ENCODE assay signal across 22 mouse cellular contexts in genomic region chr11:108881662-108882061, GRCm38 (mm10). TPM values are rescaled to one million over a fixed set of nuclear protein-coding genes. Genes with fewer than 3 reads are reported as not detected.
A peak's percentile ranks its signal among the peaks of the same experiment; 100 is the strongest.
DNase-seq lines count a peak whose midpoint lies in the region; ATAC-seq and TF ChIP-seq lines count a peak whose summit lies in the region.
"Had no signal": no experiment of that assay in that cellular context is flagged by ENCODE, and none has a peak within 500 bp of the region (broad histone marks: within the 10 kb centered on the region; RNA-seq: fewer than 3 reads in every experiment).

No protein-coding gene starts in this region.

- TF ChIP-seq CTCF in heart, adult 2 months (IDR thresholded peaks at IDR 0.05), result no peak

- H3K4me1 ChIP-seq in embryonic facial prominence, embryonic 10.5 days, result peaks cover 23% of the 10 kb centered on the region
- H3K4me1 ChIP-seq in limb, embryonic 10.5 days, result peaks cover 28% of the 10 kb centered on the region
- peaks cover 13% of the 10 kb centered on the region for H3K4me1 ChIP-seq in limb, embryonic 14.5 days (ENCODE audit: control insufficient read depth, insufficient read depth, low read length)
- no peaks in the 10 kb centered on the region for H3K4me1 ChIP-seq in hindbrain, embryonic 16.5 days (ENCODE audit: control insufficient read depth, insufficient read depth, low read depth, low read length)
- no peaks in the 10 kb centered on the region for H3K4me1 ChIP-seq in heart, adult 2 months (ENCODE audit: control insufficient read depth, insufficient read depth, low read length)
- H3K4me1 ChIP-seq: heart, embryonic 12.5 days had no signal

- TF ChIP-seq POLR2A in limb, embryonic 14.5 days (IDR thresholded peaks at IDR 0.05; ENCODE audit: borderline replicate concordance, extremely low read depth, insufficient read depth, insufficient read length), result no peak
- TF ChIP-seq POLR2A in heart, adult 2 months (IDR thresholded peaks at IDR 0.05; ENCODE audit: insufficient read depth, low read depth, low read length), result no peak

- intact Hi-C loops in heart, adult 2 months (cut with DNase I), result no loop called here

- peak; percentile 9 for DNase-seq in NIH3T3 (ENCODE audit: low read depth)
- DNase-seq in embryonic facial prominence, embryonic 10.5 days (ENCODE audit: low spot score), result peak; percentile 58
- peak; percentile 53 for DNase-seq in limb, embryonic 10.5 days (ENCODE audit: low spot score)
- peak; percentile 25 for DNase-seq in limb, embryonic 14.5 days (ENCODE audit: low spot score)
- no peak for DNase-seq in kidney, adult 9 months
- no peak for DNase-seq in heart, adult 2 months
- DNase-seq: adrenal gland, postnatal 14 days; cerebellum, adult 11-12 months; cerebellum, adult 9-10 months; cerebellum, postnatal 25 days; gastrocnemius, postnatal 36 days had no signal

- no peak overlapping the region for H3K4me2 ChIP-seq in limb, embryonic 14.5 days (replicated peaks; ENCODE audit: low read depth, low read length, severe bottlenecking)
- H3K4me2 ChIP-seq in hindbrain, embryonic 16.5 days (ENCODE audit: low read length), result no peak overlapping the region
- H3K4me2 ChIP-seq: embryonic facial prominence, embryonic 15.5 days; heart, embryonic 12.5 days; hindbrain, embryonic 14.5 days had no signal

- H3K9ac ChIP-seq in limb, embryonic 14.5 days (ENCODE audit: low read depth, low read length, severe bottlenecking), result no peak overlapping the region
- no peak overlapping the region for H3K9ac ChIP-seq in hindbrain, embryonic 16.5 days (ENCODE audit: low read depth, low read length)
- no peak overlapping the region for H3K9ac ChIP-seq in heart, adult 2 months (ENCODE audit: low read depth, low read length)
- H3K9ac ChIP-seq: embryonic facial prominence, embryonic 15.5 days; heart, embryonic 12.5 days; hindbrain, embryonic 14.5 days had no signal

- no peaks in the 10 kb centered on the region for H3K79me2 ChIP-seq in heart, adult 2 months (replicated peaks; ENCODE audit: control insufficient read depth, insufficient read depth, low read length)

- ATAC-seq in limb, embryonic 14.5 days (ENCODE audit: low FRiP score, low read depth), result peak; percentile 41; the same call in 1 of the 2 replicates
- ATAC-seq in hindbrain, embryonic 16.5 days, result no peak
- ATAC-seq: activated CD4-positive, CD25-positive, alpha-beta regulatory T cell, adult 4 months; forebrain, embryonic 14.5 days; Patski had no signal

- H3K27ac ChIP-seq in embryonic facial prominence, embryonic 10.5 days (replicated peaks), result peak overlapping the region; percentile 55
- peak overlapping the region; percentile 76 for H3K27ac ChIP-seq in limb, embryonic 10.5 days
- no peak overlapping the region for H3K27ac ChIP-seq in limb, embryonic 14.5 days (replicated peaks; ENCODE audit: low read depth, low read length)
- H3K27ac ChIP-seq in hindbrain, embryonic 16.5 days (ENCODE audit: low read depth, low read length), result no peak overlapping the region
- H3K27ac ChIP-seq in heart, adult 2 months, result no peak overlapping the region
- H3K27ac ChIP-seq: embryonic facial prominence, embryonic 15.5 days; forebrain, embryonic 10.5 days; hindbrain, embryonic 10.5 days; hindbrain, embryonic 14.5 days had no signal

- no peaks in the 10 kb centered on the region for H3K36me3 ChIP-seq in embryonic facial prominence, embryonic 10.5 days (replicated peaks)
- H3K36me3 ChIP-seq in limb, embryonic 10.5 days, result no peaks in the 10 kb centered on the region
- no peaks in the 10 kb centered on the region for H3K36me3 ChIP-seq in limb, embryonic 14.5 days (ENCODE audit: control insufficient read depth, insufficient read depth, low read length)
- no peaks in the 10 kb centered on the region for H3K36me3 ChIP-seq in hindbrain, embryonic 16.5 days (ENCODE audit: control insufficient read depth, insufficient read depth, low read length)
- no peaks in the 10 kb centered on the region for H3K36me3 ChIP-seq in heart, adult 2 months (ENCODE audit: control insufficient read depth, insufficient read depth, low read length)
- H3K36me3 ChIP-seq: embryonic facial prominence, embryonic 15.5 days; forebrain, embryonic 10.5 days; heart, embryonic 12.5 days; hindbrain, embryonic 10.5 days had no signal

- no peak overlapping the region for H3K4me3 ChIP-seq in embryonic facial prominence, embryonic 10.5 days
- H3K4me3 ChIP-seq in limb, embryonic 10.5 days, result no peak overlapping the region
- no peak overlapping the region for H3K4me3 ChIP-seq in limb, embryonic 14.5 days (replicated peaks; ENCODE audit: low read length)
- H3K4me3 ChIP-seq in hindbrain, embryonic 16.5 days (ENCODE audit: low read length), result no peak overlapping the region
- no peak overlapping the region for H3K4me3 ChIP-seq in heart, adult 2 months
- H3K4me3 ChIP-seq: embryonic facial prominence, embryonic 15.5 days; erythroblast, embryonic 14.5 days; forebrain, embryonic 10.5 days; heart, embryonic 12.5 days; hindbrain, embryonic 10.5 days had no signal

- TF ChIP-seq EP300 in heart, adult 2 months (IDR thresholded peaks at IDR 0.05; ENCODE audit: insufficient read depth, low read depth, low read length), result no peak

- H3K9me3 ChIP-seq in embryonic facial prominence, embryonic 10.5 days, result no peaks in the 10 kb centered on the region
- no peaks in the 10 kb centered on the region for H3K9me3 ChIP-seq in limb, embryonic 10.5 days (replicated peaks)
- no peaks in the 10 kb centered on the region for H3K9me3 ChIP-seq in limb, embryonic 14.5 days (ENCODE audit: control insufficient read depth, low read length)
- H3K9me3 ChIP-seq in hindbrain, embryonic 16.5 days (ENCODE audit: control insufficient read depth, low read length), result no peaks in the 10 kb centered on the region
- H3K9me3 ChIP-seq: embryonic facial prominence, embryonic 15.5 days; forebrain, embryonic 10.5 days; heart, embryonic 12.5 days; hindbrain, embryonic 10.5 days had no signal

- H3K27me3 ChIP-seq in embryonic facial prominence, embryonic 10.5 days (replicated peaks; ENCODE audit: low read depth, poor library complexity, severe bottlenecking), result 0 out of 2 replicates have a peak, but pooled peaks cover 5% of the 10 kb centered on the region
- no peaks in the 10 kb centered on the region for H3K27me3 ChIP-seq in limb, embryonic 10.5 days (ENCODE audit: low read depth, poor library complexity, severe bottlenecking)
- no peaks in the 10 kb centered on the region for H3K27me3 ChIP-seq in limb, embryonic 14.5 days (ENCODE audit: control insufficient read depth, insufficient read depth, low read length)
- no peaks in the 10 kb centered on the region for H3K27me3 ChIP-seq in hindbrain, embryonic 16.5 days (replicated peaks; ENCODE audit: control insufficient read depth, insufficient read depth, low read length)
- no peaks in the 10 kb centered on the region for H3K27me3 ChIP-seq in heart, adult 2 months (ENCODE audit: control insufficient read depth, insufficient read depth, low read length)
- H3K27me3 ChIP-seq: embryonic facial prominence, embryonic 15.5 days; heart, embryonic 12.5 days; Patski had no signal

- WGBS in embryonic facial prominence, embryonic 10.5 days, result 58% methylated on average over 5 of the region's 5 CpGs
- 52% methylated on average over 5 of the region's 5 CpGs for WGBS in limb, embryonic 10.5 days
- WGBS in limb, embryonic 14.5 days, result 40% methylated on average over 5 of the region's 5 CpGs
- WGBS in hindbrain, embryonic 16.5 days, result 88% methylated on average over 5 of the region's 5 CpGs
- WGBS in heart, adult 2 months, result 80% methylated on average over 5 of the region's 5 CpGs

RNA-seq across cellular contexts. Expression of gene Axin2, which starts 38.5 kb away (rescaled TPM):
- 12.7 and 15.3 TPM in 2 replicates for polyA plus RNA-seq in embryonic facial prominence, embryonic 10.5 days (2016; fragmentation: Nextera tagmentation; extraction: Ambion mirVana)
- 13.1 and 13.4 TPM in 2 replicates for polyA plus RNA-seq in limb, embryonic 10.5 days (2016; fragmentation: Nextera tagmentation; extraction: Ambion mirVana)
- 50.9 and 58.2 TPM in 2 replicates for polyA plus RNA-seq in limb, embryonic 14.5 days (2012; rRNA removed)
- 22.6 and 22.7 TPM in 2 replicates for polyA plus RNA-seq in limb, embryonic 14.5 days (2014; fragmentation: Nextera tagmentation; extraction: Ambion mirVana)
- 7.2 and 7.7 TPM in 2 replicates for polyA plus RNA-seq in hindbrain, embryonic 16.5 days (2015; fragmentation: Nextera tagmentation; extraction: Ambion mirVana)
- total RNA-seq in heart, adult 2 months (2021), result 1 to 10 TPM; 3.5 to 6.6 TPM
- 2.7 and 2.8 TPM in 2 replicates for polyA plus RNA-seq in heart, adult 2 months (2012; rRNA removed)
- total RNA-seq: MEL had no signal

Comparison
In these comparisons a context has a peak if more than half of its experiments do, and no peak if none do; other contexts are left out.
1. H3K27ac ChIP-seq: peak in embryonic facial prominence, embryonic 10.5 days (single experiment) and limb, embryonic 10.5 days (single experiment); none in limb, embryonic 14.5 days (single experiment), hindbrain, embryonic 16.5 days (single experiment) and heart, adult 2 months (single experiment).
2. DNase-seq: peak in NIH3T3 (single experiment), embryonic facial prominence, embryonic 10.5 days (single experiment), limb, embryonic 10.5 days (single experiment) and limb, embryonic 14.5 days (single experiment); none in kidney, adult 9 months (single experiment) and heart, adult 2 months (0 of 2).